Mouse (Mus musculus) liver, embryonic 14.5 days (tissue): ENCODE measurements around the gene Gm20481.

ENCODE experiments used
- CTCF ChIP-seq: IDR thresholded peaks from 2 replicates; pipeline ENCODE4 v1.5.1; 2016; ENCODE audit warnings: antibody characterized with exemption, low read depth, control low read depth
- EP300 ChIP-seq: IDR thresholded peaks from 2 replicates; pipeline ENCODE4 v1.6.1; 2016; ENCODE audit warnings: antibody characterized with exemption, low read depth

GRCm38 (mm10) chr17:35005158-35005557 is 35.4 kb downstream of the Gm20481 start:
- TF ChIP-seq CTCF = no peak
- no peak for TF ChIP-seq EP300
